Mouse (Mus musculus): ENCODE results near the gene Fam149a. TPM values are rescaled to one million over a fixed set of nuclear protein-coding genes. Genes with fewer than 3 reads are reported as not detected.
A peak's percentile ranks its signal among the peaks of the same experiment; 100 is the strongest.
"Not testable (repeated sequence)": the region's sequence is repeated elsewhere in the genome, so short reads cannot be mapped to it uniquely, and the experiment has no call there.

Gene Fam149a
- total RNA-seq, 2 experiments from 2014 or later: 12.1 to 12.5 TPM

GRCm38 (mm10) chr8:45359091-45359605 is 22.9 kb downstream of the Fam149a start:
- Histone ChIP-seq H3K27ac (peak overlapping the region; percentile 74), H3K4me3 (no peak overlapping the region; the same call in 1 of the 2 replicates)
- 0 out of 2 replicates have a peak, but pooled peaks have one; percentile 19 for TF ChIP-seq CTCF (conservative IDR thresholded peaks at IDR 0.05)
- no peak for DNase-seq (ENCODE audit: low spot score in 2 of 2)

GRCm38 (mm10) chr8:45358132-45358918 is 23.8 kb downstream of the Fam149a start:
- peak in 1 of 2 experiments; percentile 15 for DNase-seq (ENCODE audit: low spot score in 2 of 2)
- peak overlapping the region; percentile 74 for H3K27ac ChIP-seq
- H3K4me3 ChIP-seq: peak overlapping the region; percentile 72
- no peak for TF ChIP-seq CTCF (conservative IDR thresholded peaks at IDR 0.05)

- Histone ChIP-seq H3K27ac (no peak overlapping the region), H3K4me3 (no peak overlapping the region)
- TF ChIP-seq CTCF (conservative IDR thresholded peaks at IDR 0.05): no peak
- DNase-seq (ENCODE audit: low spot score in 2 of 2): no peak
These were observed 26.3 kb downstream of the Fam149a start for GRCm38 (mm10) chr8:45355809-45356208.

GRCm38 (mm10) chr8:45345031-45345430 is 37.1 kb downstream of the Fam149a start:
- DNase-seq (ENCODE audit: low spot score in 2 of 2): peak; percentile 43 to 65
- Histone ChIP-seq H3K4me3 (no peak overlapping the region), H3K27ac (no peak overlapping the region)
- peak; percentile 93 for TF ChIP-seq CTCF (conservative IDR thresholded peaks at IDR 0.05)

- Histone ChIP-seq H3K4me3 (no peak overlapping the region), H3K27ac (no peak overlapping the region)
- no peak for TF ChIP-seq CTCF (conservative IDR thresholded peaks at IDR 0.05)
- DNase-seq (ENCODE audit: low spot score in 2 of 2): no peak
These were observed 37.8 kb downstream of the Fam149a start for GRCm38 (mm10) chr8:45344298-45344697.

GRCm38 (mm10) chr8:45341630-45342628 is 40.2 kb downstream of the Fam149a start:
- DNase-seq (ENCODE audit: low spot score in 2 of 2): no peak
- H3K4me3 ChIP-seq: no peak overlapping the region

GRCm38 (mm10) chr8:45333493-45333892 is 48.6 kb downstream of the Fam149a start:
- peak overlapping the region; percentile 69 for H3K27ac ChIP-seq
- no peak for TF ChIP-seq CTCF (conservative IDR thresholded peaks at IDR 0.05)
- DNase-seq (ENCODE audit: low spot score in 2 of 2): no peak
- peak overlapping the region; percentile 82 for H3K4me3 ChIP-seq

More at GRCm38 (mm10) chr8:45341630-45342628, 40.2 kb downstream of the Fam149a start:
- TF ChIP-seq CTCF (conservative IDR thresholded peaks at IDR 0.05): no peak
- no peak overlapping the region for H3K27ac ChIP-seq

GRCm38 (mm10) chr8:45332685-45333409 is 49.2 kb downstream of the Fam149a start, which contains the start of gene Cyp4v3:
Gene Cyp4v3 (minus strand): TSS chr8:45333216.
- peak; percentile 21 to 32 for DNase-seq (ENCODE audit: low spot score in 2 of 2)
- TF ChIP-seq CTCF (conservative IDR thresholded peaks at IDR 0.05): no peak
- Histone ChIP-seq H3K4me3 (peak within 1 kb of the TSS; percentile 82), H3K27ac (peak within 1 kb of the TSS; percentile 69)

GRCm38 (mm10) chr8:45330856-45331255 is 51.2 kb downstream of the Fam149a start:
- no peak overlapping the region for H3K27ac ChIP-seq
- no peak overlapping the region for H3K4me3 ChIP-seq
- no peak for TF ChIP-seq CTCF (conservative IDR thresholded peaks at IDR 0.05)
- no peak for DNase-seq (ENCODE audit: low spot score in 2 of 2)

- H3K4me3 ChIP-seq: no peak overlapping the region
- no peak for TF ChIP-seq CTCF (conservative IDR thresholded peaks at IDR 0.05)
- H3K27ac ChIP-seq: no peak overlapping the region
- no peak for DNase-seq (ENCODE audit: low spot score in 2 of 2)
These were observed 52.7 kb downstream of the Fam149a start for GRCm38 (mm10) chr8:45329206-45329980.

GRCm38 (mm10) chr8:45327076-45327475 is 55.0 kb downstream of the Fam149a start:
- H3K27ac ChIP-seq; DNase-seq (ENCODE audit: low spot score in 2 of 2); H3K4me3 ChIP-seq: not testable (repeated sequence)
